Mouse (Mus musculus) T-helper 1 cell (primary cell): Measurements from ENCODE around the gene Ltc4s.

Source experiments
- in situ Hi-C: fragments of 300-600 bp; cut with MboI, MseI; formaldehyde crosslinking; loops from one replicate; pipeline ENCODE4 v1.15.1; 2025; ENCODE audit warnings: high pct_unique_total_duplicates

Ltc4s gene

GRCm38 (mm10) chr11:50224671-50225530, 13.5 kb downstream of the Ltc4s start:
- in situ Hi-C loops = loop anchor here (5.0 kb wide), 2 partner anchors 63 to 243 kb away; no protein-coding TSS in a partner anchor

- in situ Hi-C loops = no loop called here
These were observed 14.4 kb downstream of the Ltc4s start for GRCm38 (mm10) chr11:50223783-50224662.

- in situ Hi-C loops = no loop called here
These were observed 15.7 kb downstream of the Ltc4s start for GRCm38 (mm10) chr11:50222559-50223276.

- in situ Hi-C loops = loop anchor here (10.0 kb wide), 1 partner anchor 1345 kb away; the partner anchor contains the start of gene Irgm1
These were observed 18.6 kb downstream of the Ltc4s start for GRCm38 (mm10) chr11:50219833-50220232.

GRCm38 (mm10) chr11:50217811-50218210, 20.6 kb downstream of the Ltc4s start:
- in situ Hi-C loops = loop anchor here (10.0 kb wide), 1 partner anchor 1343 kb away; the partner anchor contains the start of gene Irgm1

GRCm38 (mm10) chr11:50216724-50217366, 21.6 kb downstream of the Ltc4s start:
- in situ Hi-C loops = loop anchor here (10.0 kb wide), 1 partner anchor 1342 kb away; the partner anchor contains the start of gene Irgm1

DNA sequence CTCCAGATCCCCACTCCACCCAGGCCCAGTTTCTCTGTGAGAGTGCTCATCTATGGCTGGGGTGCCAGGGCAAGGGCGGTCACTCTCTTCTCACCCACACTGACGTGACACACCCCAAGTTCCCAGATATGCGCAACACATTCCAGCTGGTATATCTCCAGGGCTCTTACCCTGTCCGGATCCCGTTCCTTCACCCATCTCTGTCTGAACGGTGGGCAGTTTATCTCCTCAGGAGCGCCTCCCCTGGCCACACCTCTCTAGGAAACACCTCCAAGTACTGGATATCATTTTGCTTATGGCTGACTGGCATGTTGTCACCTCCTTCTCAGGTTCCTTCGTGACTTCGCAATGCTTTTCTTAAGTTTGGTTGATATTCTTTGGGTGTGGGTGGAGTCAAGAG, 22.8 kb downstream of the Ltc4s start:
- in situ Hi-C loops = loop anchor here (10.0 kb wide), 1 partner anchor 1341 kb away; the partner anchor contains the start of gene Irgm1

- in situ Hi-C loops = loop anchor here (10.0 kb wide), 1 partner anchor 1340 kb away; the partner anchor contains the start of gene Irgm1
These were observed 23.8 kb downstream of the Ltc4s start for GRCm38 (mm10) chr11:50214631-50215030.

DNA sequence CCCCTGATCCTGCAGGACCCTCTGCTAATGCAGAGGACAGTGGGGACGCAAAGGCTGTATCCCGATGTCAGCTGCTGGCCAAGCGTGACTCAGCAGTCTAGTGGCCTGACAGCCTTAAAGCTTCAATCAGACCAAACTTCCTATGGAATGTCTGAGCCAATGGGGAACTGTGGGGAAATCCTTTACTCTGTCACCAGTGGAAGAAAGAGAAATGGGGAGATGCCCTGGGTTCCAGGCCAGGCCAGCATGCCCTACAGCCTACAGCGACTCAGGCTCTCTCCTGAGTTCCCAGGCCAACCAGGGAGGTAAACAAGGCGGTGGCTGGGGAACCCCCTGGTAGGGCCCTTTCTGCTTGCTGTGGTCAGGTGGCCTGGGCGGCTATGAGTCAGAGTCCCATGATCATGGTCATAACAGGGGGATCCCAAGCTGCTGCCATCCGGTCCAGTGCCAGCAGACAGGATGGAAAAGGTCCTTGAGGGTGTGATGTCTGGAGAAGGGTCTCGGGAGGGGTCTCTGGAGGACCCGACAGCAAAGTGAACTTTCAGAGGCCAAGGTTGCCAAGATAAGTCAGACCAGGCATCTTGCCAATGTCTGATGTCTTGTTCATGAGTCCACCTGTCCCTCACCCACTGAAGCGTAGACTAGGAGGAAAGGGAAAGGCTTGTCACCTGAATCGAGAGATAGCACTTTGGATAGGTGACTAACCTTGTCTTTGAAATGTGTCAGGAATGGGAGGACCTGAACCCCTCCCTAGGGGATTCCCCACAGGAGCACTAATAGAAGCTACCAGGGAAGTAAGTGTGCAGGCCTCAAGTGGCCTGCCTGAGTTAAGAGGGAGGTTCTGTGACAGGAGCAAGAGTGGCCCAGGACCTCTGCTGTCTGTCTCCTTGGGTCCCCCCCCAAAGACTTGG, 25.3 kb downstream of the Ltc4s start:
- in situ Hi-C loops = loop anchor here (10.0 kb wide), 1 partner anchor 1338 kb away; the partner anchor contains the start of gene Irgm1

DNA sequence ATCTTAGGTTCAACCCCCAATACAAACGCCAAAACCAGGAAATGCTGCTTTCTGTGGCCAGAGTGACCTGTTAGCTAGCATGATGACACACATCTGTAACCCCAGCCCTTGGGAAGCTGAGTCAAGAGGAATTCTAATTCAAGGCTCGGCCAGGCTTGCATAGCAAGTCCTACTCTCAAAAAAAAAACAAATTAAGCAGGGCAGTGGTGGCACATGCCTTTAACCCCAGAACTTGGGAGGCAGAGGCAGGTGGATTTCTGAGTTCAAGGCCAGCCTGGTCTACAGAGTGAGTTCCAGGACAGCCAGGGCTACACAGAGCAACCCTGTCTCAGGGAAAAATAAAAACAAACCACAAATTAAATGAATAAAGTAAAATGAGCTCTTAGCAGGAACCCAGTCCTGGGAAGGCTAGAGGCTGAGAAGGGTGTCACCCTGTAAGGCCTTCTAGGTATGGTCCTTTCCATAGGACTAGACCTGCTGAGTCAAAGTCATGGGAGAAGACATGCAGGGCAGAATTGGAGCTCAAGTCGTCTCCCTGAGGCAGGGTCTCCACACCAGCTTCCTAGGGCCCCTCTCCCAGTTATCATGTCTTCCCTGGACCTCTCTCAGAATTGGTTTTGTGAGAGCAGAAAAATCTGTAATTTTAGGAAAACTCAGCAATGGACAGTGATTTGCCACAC, 26.2 kb downstream of the Ltc4s start:
- in situ Hi-C loops = loop anchor here (10.0 kb wide), 1 partner anchor 1337 kb away; the partner anchor contains the start of gene Irgm1

DNA sequence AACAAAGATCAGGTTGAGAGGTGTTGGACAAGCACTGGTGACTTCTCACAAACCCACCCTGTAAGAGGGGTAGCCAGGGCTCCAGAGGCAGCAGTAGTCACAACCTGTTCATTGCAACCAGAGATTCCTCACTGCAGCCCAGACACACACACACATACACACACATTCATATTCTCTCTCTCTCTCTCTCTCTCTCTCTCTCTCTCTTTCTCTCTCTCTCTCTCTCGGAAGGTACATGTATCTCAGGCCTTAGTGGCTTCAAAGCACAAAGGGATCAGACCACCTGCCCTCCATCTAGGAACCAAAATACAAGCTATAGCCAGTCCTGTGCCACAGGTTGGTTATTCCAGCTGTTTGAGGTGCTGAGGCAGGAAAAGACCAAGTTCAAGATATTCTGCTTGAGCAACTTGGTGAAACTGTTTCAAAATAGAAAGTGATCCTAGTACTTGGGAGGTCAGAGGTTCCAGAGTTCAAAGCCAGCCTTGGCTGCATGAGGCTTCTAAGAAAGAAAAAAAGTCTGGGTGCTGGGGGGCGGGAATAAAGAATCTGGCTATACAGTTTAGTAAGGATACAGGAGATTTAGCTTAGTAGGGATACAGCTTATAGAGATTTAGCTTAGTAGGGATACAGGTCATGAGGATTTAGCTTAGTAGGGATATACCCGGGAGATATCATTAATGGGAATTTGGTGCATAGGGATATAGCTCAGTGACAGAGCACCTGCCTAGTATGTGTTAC, 26.9 kb downstream of the Ltc4s start:
- in situ Hi-C loops = loop anchor here (10.0 kb wide), 1 partner anchor 1337 kb away; the partner anchor contains the start of gene Irgm1

DNA sequence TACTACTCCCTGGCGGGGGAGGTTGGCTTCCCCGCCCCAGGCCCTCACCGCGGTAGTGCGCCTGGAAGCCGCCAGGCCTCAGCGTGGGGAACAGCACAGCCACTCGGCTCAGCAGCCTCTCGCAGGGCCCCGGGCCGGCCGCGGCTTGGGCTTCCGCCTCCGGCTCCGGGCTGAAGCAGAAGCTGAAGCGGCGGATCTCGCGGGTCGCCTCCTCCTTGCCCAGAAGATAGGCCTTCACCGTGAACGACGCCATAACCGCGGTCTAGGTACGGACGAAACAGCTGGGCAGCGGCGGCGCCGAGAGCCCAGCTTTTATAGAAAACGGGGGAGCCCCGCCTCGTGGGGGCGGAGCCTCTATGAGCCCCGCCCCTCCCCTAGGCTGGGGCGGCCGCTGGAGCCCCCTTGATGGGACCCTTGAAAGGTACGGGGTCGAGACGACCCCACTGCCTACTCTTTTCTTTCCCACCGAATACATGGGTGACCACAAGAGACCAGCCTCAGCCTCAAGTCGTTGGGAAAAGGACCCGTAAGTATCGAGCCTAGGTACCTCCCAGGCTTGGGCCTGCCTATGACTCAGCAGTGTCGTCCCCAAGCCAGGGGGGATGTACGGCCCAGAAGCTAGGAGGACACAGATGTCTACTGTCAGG, 27.8 kb downstream of the Ltc4s start, which contains the start of the genes Sqstm1 and Mgat4b:
Gene Sqstm1, minus strand, starts transcription at position 323 of the 647 bp plus-strand sequence.
Gene Mgat4b, plus strand, starts transcription at position 386 of the 647 bp plus-strand sequence.
- in situ Hi-C loops = loop anchor here (10.0 kb wide), 1 partner anchor 1336 kb away; the partner anchor contains the start of gene Irgm1

- in situ Hi-C loops = loop anchor here (10.0 kb wide), 1 partner anchor 1335 kb away; the partner anchor contains the start of gene Irgm1
These were observed 28.3 kb downstream of the Ltc4s start for GRCm38 (mm10) chr11:50210101-50210504.

DNA sequence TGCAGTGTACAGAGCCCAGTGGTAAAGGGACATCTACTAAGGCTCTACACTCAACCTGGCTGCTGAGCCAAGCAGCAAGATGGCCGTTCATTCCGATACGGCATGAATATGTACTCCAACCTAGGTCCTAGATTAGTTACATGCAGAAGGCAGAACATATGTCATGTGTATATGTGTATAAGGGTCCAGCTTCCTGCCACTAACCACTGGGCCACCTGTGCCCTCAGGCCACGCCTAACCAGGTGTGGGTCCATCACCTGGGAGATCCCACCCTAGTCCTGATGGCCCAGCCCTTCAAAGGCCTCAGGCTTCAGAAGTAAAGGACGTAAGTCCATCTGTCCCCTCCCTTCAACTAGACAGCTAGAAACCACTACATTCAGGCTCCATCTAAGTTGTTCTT, 30.4 kb downstream of the Ltc4s start:
- in situ Hi-C loops = no loop called here

GRCm38 (mm10) chr11:50207344-50207743, 31.1 kb downstream of the Ltc4s start:
- in situ Hi-C loops = no loop called here

DNA sequence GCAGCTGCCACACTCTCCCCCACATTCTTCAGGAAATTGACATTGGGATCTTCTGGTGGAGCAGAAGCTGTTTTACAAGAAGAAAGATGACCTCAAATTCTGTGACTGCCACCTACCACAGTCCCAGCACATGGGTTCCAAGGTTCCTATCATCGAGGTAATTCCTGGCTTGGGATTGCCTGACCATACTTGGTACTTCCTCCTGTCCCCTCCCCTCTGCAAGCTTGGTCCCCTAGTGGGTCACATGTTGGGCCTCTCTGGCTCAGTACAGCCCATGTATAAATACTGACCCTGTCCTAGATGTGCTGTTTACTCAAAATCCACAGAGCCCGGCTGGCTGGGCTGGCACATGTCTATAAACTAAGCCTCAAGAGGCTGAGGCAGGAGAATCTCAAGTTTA, 32.4 kb downstream of the Ltc4s start:
- in situ Hi-C loops = no loop called here

DNA sequence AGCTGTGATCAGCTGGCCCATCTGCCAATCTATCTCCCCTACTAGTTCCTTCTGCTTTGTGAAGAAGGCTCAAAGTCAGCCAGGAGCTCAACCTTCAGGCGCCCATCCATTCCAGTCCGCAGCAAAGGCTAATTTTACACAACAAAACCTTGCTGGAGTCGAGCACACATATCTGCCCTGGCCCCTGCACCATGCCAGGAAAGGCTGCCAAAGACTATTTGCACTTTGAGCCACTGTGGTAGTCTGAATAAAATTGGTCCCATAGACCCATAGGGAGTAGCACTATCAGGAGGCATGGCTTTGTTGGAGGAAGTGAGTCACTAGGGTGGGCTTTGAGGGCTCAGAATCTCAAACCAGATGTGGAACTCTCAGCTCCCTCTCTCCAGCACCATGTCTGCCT, 33.0 kb downstream of the Ltc4s start:
- in situ Hi-C loops = no loop called here
